Mouse (Mus musculus) kidney, adult 2 months (tissue): ENCODE results near the gene Chrdl2. TPM values are rescaled to one million over a fixed set of nuclear protein-coding genes. Genes with fewer than 3 reads are reported as not detected.
"Not testable (repeated sequence)": the region's sequence is repeated elsewhere in the genome, so short reads cannot be mapped to it uniquely, and the experiment has no call there.

ENCODE experiments used
- DNase-seq: peaks from one replicate; pipeline ENCODE4 v3.0.0; 2021
- H3K27ac ChIP-seq: fragments of 200-500 bp; 2 replicates; pipeline ENCODE4 v1.5.1; 2012; ENCODE audit warnings: low read depth, low read length, control low read depth, inconsistent platforms; ENCODE audit not compliant: insufficient read depth
- H3K27me3 ChIP-seq: fragments of 200-500 bp; replicated peaks from 2 replicates; pipeline ENCODE4 v1.6.1; 2012; ENCODE audit warnings: mild to moderate bottlenecking, moderate library complexity, low read length, inconsistent platforms; ENCODE audit not compliant: control insufficient read depth, insufficient read depth
- H3K36me3 ChIP-seq: fragments of 200-500 bp; 2 replicates; pipeline ENCODE4 v1.6.1; 2012; ENCODE audit warnings: mild to moderate bottlenecking, moderate library complexity, low read length, inconsistent platforms; ENCODE audit not compliant: control insufficient read depth, insufficient read depth
- H3K4me1 ChIP-seq: fragments of 200-500 bp; 2 replicates; pipeline ENCODE4 v1.6.1; 2011; ENCODE audit warnings: low read length; ENCODE audit not compliant: control insufficient read depth, insufficient read depth
- H3K4me3 ChIP-seq: fragments of 200-500 bp; 2 replicates; pipeline ENCODE4 v1.5.1; 2011; ENCODE audit warnings: mild to moderate bottlenecking, low read depth, low read length, control low read depth; ENCODE audit not compliant: insufficient read depth
- CTCF ChIP-seq: fragments of 200-500 bp; conservative IDR thresholded peaks from 2 replicates; pipeline ENCODE4 v1.5.1; 2011; ENCODE audit warnings: low read depth, mild to moderate bottlenecking, control low read depth, low read length, moderate library complexity, mixed read lengths; ENCODE audit not compliant: insufficient read depth, insufficient read length
- POLR2A ChIP-seq: fragments of 200-500 bp; IDR thresholded peaks from one replicate; pipeline ENCODE4 v1.6.1; 2011; ENCODE audit warnings: low read depth, low read length, control low read depth
- WGBS: fragments of 180-500 bp; shearing (Covaris S2); methylation state at CpG from one replicate; pipeline ENCODE4 v1.1.7; 2018; 5-methylcytosine and 5-hydroxymethylcytosine counted together
- polyA plus RNA-seq: library from polyadenylated mRNA; depleted of rRNA; stranded (reverse); fragments of >200 nt; gene quantifications from 2 replicates; pipeline ENCODE4 v1.2.3, GENCODE M21; 2012

Chrdl2 gene
- polyA plus RNA-seq, 1 experiment: 0.36 TPM

DNA sequence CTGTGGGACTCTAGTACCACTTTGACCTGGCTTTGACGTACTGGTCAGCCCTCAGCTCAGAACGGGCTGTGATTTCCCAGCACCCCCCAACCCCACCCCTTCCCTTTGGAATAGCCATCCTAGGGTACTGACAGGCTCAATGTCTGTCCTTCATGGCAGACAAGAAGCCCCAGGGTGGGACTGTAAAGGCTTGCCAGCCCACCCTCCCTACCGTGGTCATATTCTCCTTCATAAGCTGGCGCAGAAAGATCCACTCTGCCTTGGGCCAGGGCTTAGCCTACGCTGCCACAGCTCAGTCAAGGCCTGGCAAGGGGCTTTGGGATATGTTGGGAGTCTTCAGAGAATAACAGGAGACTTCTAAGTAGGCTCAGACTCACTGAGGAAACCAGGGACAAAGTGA, 37.1 kb downstream of the Chrdl2 start:
- H3K27me3 ChIP-seq: no peaks in the 10 kb centered on the region
- TF ChIP-seq POLR2A (no peak), CTCF (no peak)
- no peak for DNase-seq
- 90% methylated on average over 5 of the region's 5 CpGs for WGBS
- H3K4me1 ChIP-seq: peaks cover 9% of the 10 kb centered on the region
- no peaks in the 10 kb centered on the region for H3K36me3 ChIP-seq
- no peak overlapping the region for H3K4me3 ChIP-seq
- H3K27ac ChIP-seq: no peak overlapping the region

- Histone ChIP-seq H3K27ac (no peak overlapping the region), H3K36me3 (no peaks in the 10 kb centered on the region), H3K27me3 (no peaks in the 10 kb centered on the region), H3K4me1 (peaks cover 9% of the 10 kb centered on the region), H3K4me3 (no peak overlapping the region)
- TF ChIP-seq POLR2A: no peak
- no peak for TF ChIP-seq CTCF
- DNase-seq: no peak
- WGBS: 35% methylated on average over 4 of the region's 4 CpGs
Observed at GRCm38 (mm10) chr7:100043605-100044031, 37.6 kb downstream of the Chrdl2 start.

DNA sequence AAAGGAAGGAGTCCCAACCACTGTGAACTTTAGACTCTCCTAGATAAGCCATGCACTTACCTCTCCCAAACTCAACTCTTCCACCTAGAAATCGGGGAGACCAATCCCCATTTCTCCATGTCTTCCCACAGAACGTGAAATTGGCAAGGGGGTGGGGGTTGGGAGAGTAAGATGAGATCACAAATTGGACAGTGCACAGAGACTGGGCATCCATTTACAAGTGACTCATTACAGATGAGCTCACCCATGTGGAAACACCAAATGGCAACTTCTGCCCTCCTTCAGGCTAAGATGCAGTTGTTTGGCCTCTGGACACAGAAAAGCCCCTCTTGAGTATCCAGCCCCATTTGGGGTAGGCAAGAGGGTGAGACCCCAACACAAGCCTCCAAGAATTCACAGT, 40.5 kb downstream of the Chrdl2 start:
- TF ChIP-seq CTCF (no peak), POLR2A (no peak)
- H3K36me3 ChIP-seq: no peaks in the 10 kb centered on the region
- peaks cover 9% of the 10 kb centered on the region for H3K4me1 ChIP-seq
- 56% methylated on average over 2 of the region's 2 CpGs for WGBS
- H3K27ac ChIP-seq: no peak overlapping the region
- no peaks in the 10 kb centered on the region for H3K27me3 ChIP-seq
- peak; percentile 55 for DNase-seq
- H3K4me3 ChIP-seq: no peak overlapping the region

DNA sequence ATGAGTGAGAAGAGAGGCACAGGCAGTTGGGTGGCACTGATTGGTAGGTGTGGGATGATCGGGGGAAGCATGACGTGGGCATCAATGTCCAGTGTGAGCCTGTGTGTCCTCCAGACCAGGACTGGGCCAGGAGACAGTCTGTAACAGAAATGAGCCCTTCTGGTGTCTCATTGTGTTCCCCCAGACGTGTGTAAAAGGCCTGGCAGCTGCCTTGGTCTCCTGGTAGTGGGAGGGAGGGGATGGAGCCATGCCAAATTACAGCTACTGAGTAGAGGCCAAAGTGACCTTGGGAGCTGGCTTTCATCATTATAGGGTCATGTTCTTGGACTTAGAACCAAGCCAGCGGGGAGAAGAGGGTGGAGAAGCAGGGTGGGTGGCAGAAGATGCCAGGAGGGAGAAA, 45.9 kb downstream of the Chrdl2 start:
- Histone ChIP-seq H3K4me1 (peaks cover 8% of the 10 kb centered on the region; the same call in 1 of the 2 replicates), H3K36me3 (no peaks in the 10 kb centered on the region), H3K4me3 (no peak overlapping the region), H3K27ac (no peak overlapping the region), H3K27me3 (no peaks in the 10 kb centered on the region)
- DNase-seq: peak; percentile 76
- no peak for TF ChIP-seq POLR2A
- TF ChIP-seq CTCF: no peak
- WGBS: 45% methylated on average over 4 of the region's 4 CpGs

- H3K27me3 ChIP-seq, H3K36me3 ChIP-seq, H3K4me1 ChIP-seq, H3K27ac ChIP-seq, H3K4me3 ChIP-seq: not testable (repeated sequence)
- DNase-seq: peak; percentile 74
- WGBS: 62% methylated on average over 2 of the region's 2 CpGs
Observed at GRCm38 (mm10) chr7:100052991-100053390, 47.0 kb downstream of the Chrdl2 start.

DNA sequence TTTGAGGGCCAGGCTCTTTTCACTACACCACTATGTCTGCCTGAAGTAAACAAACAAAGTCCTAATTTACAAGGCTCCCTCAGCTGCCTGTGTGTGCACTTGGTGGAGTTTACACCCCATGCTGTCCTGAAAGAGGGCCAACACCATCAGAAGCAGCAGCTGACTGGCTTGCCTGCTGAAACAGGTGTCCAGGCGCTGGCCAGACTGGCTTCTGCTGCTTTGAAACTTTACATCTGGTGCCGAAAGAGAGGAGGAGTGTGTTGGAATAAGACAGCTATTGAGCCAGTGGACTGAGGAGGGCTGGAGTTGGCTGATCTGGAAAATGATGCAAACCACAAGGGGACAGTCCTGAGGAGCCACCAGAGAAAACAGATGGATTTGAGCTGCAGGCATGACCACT, 68.0 kb downstream of the Chrdl2 start:
- H3K27ac ChIP-seq: no peak overlapping the region
- no peak for TF ChIP-seq CTCF
- TF ChIP-seq POLR2A: no peak
- 64% methylated on average over 2 of the region's 2 CpGs for WGBS
- no peaks in the 10 kb centered on the region for H3K27me3 ChIP-seq
- no peak overlapping the region for H3K4me3 ChIP-seq
- no peak for DNase-seq
- H3K4me1 ChIP-seq: peaks cover 10% of the 10 kb centered on the region; the same call in 1 of the 2 replicates
- no peaks in the 10 kb centered on the region for H3K36me3 ChIP-seq

DNA sequence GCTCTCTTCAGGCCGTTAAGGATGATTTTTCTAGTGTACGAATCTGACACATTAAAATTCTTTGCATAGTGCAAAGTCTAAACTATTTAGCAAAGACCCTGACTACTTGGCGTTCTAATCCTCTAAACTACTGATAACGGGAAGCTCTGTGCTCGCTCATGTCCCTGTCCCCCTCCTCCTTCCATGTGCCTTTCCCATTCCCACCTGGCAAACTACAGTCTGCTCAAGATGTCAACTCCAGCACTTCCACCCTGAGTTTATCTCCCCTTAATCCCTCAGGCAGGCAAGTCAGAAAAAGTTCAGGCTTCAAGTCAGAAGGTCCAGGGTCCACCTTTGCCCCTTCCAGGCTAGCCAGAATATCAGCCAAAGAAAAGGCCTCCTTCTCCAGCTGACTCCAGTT, 70.3 kb downstream of the Chrdl2 start:
- H3K4me3 ChIP-seq: no peak overlapping the region
- peaks cover 10% of the 10 kb centered on the region; the same call in 1 of the 2 replicates for H3K4me1 ChIP-seq
- TF ChIP-seq CTCF (no peak), POLR2A (no peak)
- H3K27ac ChIP-seq: no peak overlapping the region
- WGBS: 56% methylated on average over 5 of the region's 5 CpGs
- H3K27me3 ChIP-seq: no peaks in the 10 kb centered on the region
- peak; percentile 45 for DNase-seq
- H3K36me3 ChIP-seq: no peaks in the 10 kb centered on the region

DNA sequence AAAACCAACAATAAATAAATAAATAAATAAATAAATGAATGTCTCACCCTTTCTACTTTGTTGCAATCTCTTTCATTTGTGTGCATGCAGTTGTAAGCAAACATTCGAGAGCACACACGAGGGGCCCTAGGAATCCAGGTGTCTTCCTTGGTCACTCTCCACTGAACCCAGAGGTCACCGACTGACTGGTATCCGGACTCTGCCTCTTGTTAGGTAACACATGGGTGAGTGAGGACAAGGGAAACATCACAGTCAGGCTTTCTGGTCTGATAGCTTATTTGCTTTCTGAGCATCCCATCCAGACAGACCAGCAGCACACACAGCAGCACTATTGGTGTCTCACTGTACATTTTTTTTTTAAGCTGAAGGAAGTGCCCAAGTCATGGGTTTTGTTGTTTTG, 71.1 kb downstream of the Chrdl2 start:
- Histone ChIP-seq H3K4me1 (peaks cover 10% of the 10 kb centered on the region; the same call in 1 of the 2 replicates), H3K27me3 (no peaks in the 10 kb centered on the region), H3K4me3 (no peak overlapping the region), H3K36me3 (no peaks in the 10 kb centered on the region), H3K27ac (no peak overlapping the region)
- DNase-seq: peak; percentile 80
- no peak for TF ChIP-seq CTCF
- no peak for TF ChIP-seq POLR2A
- WGBS: 60% methylated on average over 4 of the region's 4 CpGs
